Mouse (Mus musculus) heart, embryonic 11.5 days (tissue): ENCODE data around the gene Sox1. TPM values are rescaled to one million over a fixed set of nuclear protein-coding genes. Genes with fewer than 3 reads are reported as not detected.
A peak's percentile ranks its signal among the peaks of the same experiment; 100 is the strongest.

Experiments used
- ATAC-seq: fragments of 200-750 bp; cut with Nextera tagmentation; replicated peaks from 2 replicates; pipeline ENCODE4 v1.8.0; 2017; ENCODE audit warnings: moderate library complexity; ENCODE audit not compliant: insufficient number of reproducible peaks, low FRiP score, low TSS enrichment
- H3K27ac ChIP-seq: fragments of 300-500 bp; sonication (generic); 2 replicates; pipeline ENCODE4 v1.5.1; 2014; ENCODE audit warnings: mild to moderate bottlenecking, low read depth, low read length
- H3K27me3 ChIP-seq: fragments of 300-500 bp; sonication (generic); 2 replicates; pipeline ENCODE4 v1.6.1; 2014; ENCODE audit warnings: mild to moderate bottlenecking, low read length, mixed read lengths; ENCODE audit not compliant: control insufficient read depth, insufficient read depth
- H3K36me3 ChIP-seq: fragments of 300-500 bp; sonication (generic); 2 replicates; pipeline ENCODE4 v1.6.1; 2014; ENCODE audit warnings: mild to moderate bottlenecking, low read length, moderate library complexity, mixed read lengths; ENCODE audit not compliant: control insufficient read depth, insufficient read depth
- H3K4me1 ChIP-seq: fragments of 300-500 bp; sonication (generic); 2 replicates; pipeline ENCODE4 v1.6.1; 2014; ENCODE audit warnings: low read length; ENCODE audit not compliant: control insufficient read depth, insufficient read depth
- H3K4me2 ChIP-seq: fragments of 300-500 bp; sonication (generic); 2 replicates; pipeline ENCODE4 v1.6.1; 2014; ENCODE audit warnings: mild to moderate bottlenecking, moderate library complexity
- H3K4me3 ChIP-seq: fragments of 300-500 bp; sonication (generic); 2 replicates; pipeline ENCODE4 v1.5.1; 2014; ENCODE audit warnings: low read depth, low read length
- H3K9ac ChIP-seq: fragments of 300-500 bp; sonication (generic); 2 replicates; pipeline ENCODE4 v1.6.1; 2014; ENCODE audit warnings: mild to moderate bottlenecking, low read depth, low read length, moderate library complexity
- H3K9me3 ChIP-seq: fragments of 300-500 bp; sonication (generic); replicated peaks from 2 replicates; pipeline ENCODE4 v1.6.1; 2016; ENCODE audit warnings: low read length; ENCODE audit not compliant: control insufficient read depth
- WGBS: fragments of 180-500 bp; shearing (Covaris S2); extraction: QIAGEN DNeasy Blood & Tissue Kit; methylation state at CpG from one replicate; pipeline ENCODE4 v1.1.7; 2014; ENCODE audit not compliant: insufficient replicate concordance; 5-methylcytosine and 5-hydroxymethylcytosine counted together
- polyA plus RNA-seq: library from polyadenylated mRNA; unstranded; fragments of >200 nt; fragmentation: Nextera tagmentation; extraction: Ambion mirVana; gene quantifications from 2 replicates; pipeline ENCODE4 v1.2.1, GENCODE M21; 2014

The Sox1 gene
- polyA plus RNA-seq, 1 experiment from 2014 or later, result not detected

DNA sequence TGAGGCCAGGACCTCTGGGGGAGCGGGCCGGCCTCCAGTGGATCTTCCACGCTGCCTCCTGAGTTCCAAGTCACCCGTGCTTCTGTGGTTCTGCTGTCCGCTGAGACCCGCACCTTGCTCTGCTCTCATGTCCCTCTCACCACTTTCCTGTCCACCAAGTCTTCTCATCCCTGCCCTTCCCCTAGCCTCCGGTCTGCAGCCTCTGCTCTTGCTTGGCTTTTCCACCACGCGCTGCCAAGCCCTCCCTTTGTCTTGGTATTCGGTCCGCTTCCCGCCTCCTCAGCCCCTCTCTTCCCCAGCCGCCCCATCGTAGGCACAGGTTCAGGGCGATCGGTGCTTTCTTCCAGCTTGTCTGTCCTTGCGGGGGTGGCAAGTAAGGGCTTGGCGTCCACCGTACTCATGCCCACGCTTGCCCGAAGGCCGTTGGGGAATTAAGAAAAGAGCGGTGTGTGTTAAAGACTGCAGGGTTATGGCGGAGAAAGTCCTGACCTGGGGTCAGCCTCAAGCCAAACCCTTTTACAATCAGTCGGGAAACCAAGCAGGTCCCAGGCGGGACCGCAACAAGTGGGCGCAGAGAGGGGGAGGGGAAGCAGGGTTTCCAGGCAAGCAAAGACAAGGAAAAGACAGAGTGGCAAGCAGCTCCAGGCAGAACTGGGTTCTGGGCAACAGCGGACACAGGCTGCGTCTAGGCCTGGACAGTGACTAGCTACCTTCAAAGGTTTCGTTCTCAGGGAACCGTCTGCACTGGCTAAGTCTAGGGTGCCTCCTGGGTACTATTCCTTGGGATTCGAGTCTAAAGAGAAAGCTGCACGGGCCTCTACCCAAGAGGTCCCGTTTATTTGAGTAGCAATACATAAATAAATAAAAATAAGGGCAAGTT lies 6.5 kb downstream of the Sox1 start:
- H3K27ac ChIP-seq, result no peak overlapping the region
- peaks cover 7% of the 10 kb centered on the region; the same call in 1 of the 2 replicates for H3K4me1 ChIP-seq
- no peaks in the 10 kb centered on the region for H3K36me3 ChIP-seq
- ATAC-seq, result no peak
- 0 out of 2 replicates have a peak overlapping the region, but pooled peaks have one; percentile 27 for H3K4me2 ChIP-seq
- WGBS, result under 1% methylated on average over 34 of the region's 35 CpGs
- H3K9me3 ChIP-seq, result no peaks in the 10 kb centered on the region
- H3K27me3 ChIP-seq, result peaks cover 87% of the 10 kb centered on the region
- no peak overlapping the region for H3K4me3 ChIP-seq
- H3K9ac ChIP-seq, result no peak overlapping the region

DNA sequence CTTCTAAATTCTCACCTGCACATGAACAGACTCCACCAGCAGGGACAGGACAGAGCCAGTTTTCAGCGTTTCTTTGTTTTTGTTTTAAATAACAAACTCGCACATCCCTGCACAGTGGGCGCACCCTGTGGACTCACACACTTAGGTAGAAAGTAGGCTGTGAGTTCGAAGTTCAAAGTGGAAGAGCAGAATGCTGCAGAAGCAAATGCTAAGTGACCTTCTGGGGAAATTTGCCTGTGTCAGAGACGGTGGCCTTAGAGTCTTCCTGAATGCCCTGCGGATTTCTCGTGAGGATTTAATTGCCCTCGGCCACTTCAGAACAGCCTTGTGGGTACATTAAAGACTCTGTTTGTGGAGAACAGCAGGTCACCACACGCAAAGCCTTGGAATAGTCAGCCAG lies 7.6 kb downstream of the Sox1 start:
- Histone ChIP-seq H3K4me1 (peaks cover 4% of the 10 kb centered on the region; the same call in 1 of the 2 replicates), H3K9me3 (no peaks in the 10 kb centered on the region), H3K4me3 (no peak overlapping the region), H3K4me2 (no peak overlapping the region), H3K9ac (no peak overlapping the region), H3K36me3 (no peaks in the 10 kb centered on the region), H3K27me3 (peaks cover 85% of the 10 kb centered on the region), H3K27ac (no peak overlapping the region)
- WGBS, result 4% methylated on average over 9 of the region's 9 CpGs
- ATAC-seq, result no peak

DNA sequence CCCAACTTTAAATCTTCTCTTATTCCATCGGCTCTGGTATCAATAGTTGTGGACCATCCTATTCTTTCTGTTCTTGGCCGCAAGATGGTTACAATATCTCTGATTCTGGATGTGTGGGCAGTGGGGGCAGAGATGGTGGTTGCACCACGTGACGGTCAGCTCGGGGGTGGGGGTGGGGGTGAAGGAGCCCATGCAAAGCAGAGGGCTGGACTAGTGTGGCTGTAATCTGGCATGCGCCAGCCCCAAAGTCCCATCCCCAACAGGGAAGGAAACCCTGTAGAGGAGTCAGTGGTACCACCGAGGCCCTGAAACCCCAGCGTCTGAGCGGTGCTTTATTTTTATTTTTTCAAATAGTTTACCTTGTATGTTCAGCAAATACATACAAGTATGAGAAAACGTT lies 12.9 kb downstream of the Sox1 start:
- Histone ChIP-seq H3K9me3 (no peaks in the 10 kb centered on the region), H3K27ac (no peak overlapping the region), H3K4me1 (no peaks in the 10 kb centered on the region), H3K27me3 (peaks cover 64% of the 10 kb centered on the region), H3K4me3 (no peak overlapping the region), H3K9ac (no peak overlapping the region), H3K4me2 (no peak overlapping the region), H3K36me3 (no peaks in the 10 kb centered on the region)
- 24% methylated on average over 10 of the region's 10 CpGs for WGBS
- no peak for ATAC-seq

DNA sequence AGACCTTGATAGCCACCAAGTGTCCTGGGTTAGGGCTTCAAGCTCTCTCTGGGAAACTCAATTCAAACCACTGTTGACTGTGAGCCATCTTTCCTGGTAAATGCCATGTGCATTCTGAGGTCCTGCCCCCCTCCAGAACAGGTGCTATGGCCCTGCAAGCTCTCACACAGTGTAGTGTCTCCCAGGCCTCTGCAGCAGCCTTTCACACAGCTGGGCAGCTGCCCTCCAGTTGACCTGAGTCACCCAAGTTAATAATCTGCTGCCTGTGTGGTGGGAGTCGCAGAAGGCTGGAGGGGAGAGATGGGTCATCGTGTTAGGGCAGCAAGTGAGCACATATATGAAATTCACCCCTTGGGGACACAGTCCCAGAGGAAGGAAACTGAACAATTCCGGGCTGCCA lies 14.9 kb downstream of the Sox1 start:
- Histone ChIP-seq H3K4me1 (no peaks in the 10 kb centered on the region), H3K9ac (no peak overlapping the region), H3K27me3 (peaks cover 52% of the 10 kb centered on the region), H3K4me3 (no peak overlapping the region), H3K9me3 (no peaks in the 10 kb centered on the region), H3K27ac (no peak overlapping the region), H3K4me2 (no peak overlapping the region), H3K36me3 (no peaks in the 10 kb centered on the region)
- 63% methylated on average over 3 of the region's 3 CpGs for WGBS
- ATAC-seq, result no peak

DNA sequence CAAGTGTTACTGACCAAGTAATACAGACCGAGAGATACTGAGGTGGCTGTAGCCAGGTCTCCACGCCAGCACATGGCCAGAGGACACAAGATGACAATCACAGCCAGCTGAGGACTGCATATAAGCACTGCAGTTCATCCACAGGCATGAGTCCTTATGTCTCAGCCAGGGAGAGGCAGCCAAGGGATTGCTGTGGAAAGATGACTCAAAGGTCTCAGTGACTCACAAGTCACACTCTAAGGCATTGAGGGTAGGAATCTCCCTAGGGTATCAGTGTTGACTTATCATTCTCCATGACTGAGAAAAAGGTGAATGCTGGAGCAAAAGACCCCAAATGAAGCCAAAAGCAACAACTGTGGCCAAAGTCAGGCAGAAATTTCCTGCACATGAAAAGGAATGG lies 22.0 kb downstream of the Sox1 start:
- Histone ChIP-seq H3K36me3 (no peaks in the 10 kb centered on the region), H3K4me2 (no peak overlapping the region), H3K4me1 (no peaks in the 10 kb centered on the region), H3K4me3 (no peak overlapping the region), H3K27me3 (peaks cover 27% of the 10 kb centered on the region), H3K9ac (no peak overlapping the region), H3K9me3 (no peaks in the 10 kb centered on the region), H3K27ac (no peak overlapping the region)
- ATAC-seq, result no peak
- WGBS, result 69% methylated on average over 2 of the region's 2 CpGs

DNA sequence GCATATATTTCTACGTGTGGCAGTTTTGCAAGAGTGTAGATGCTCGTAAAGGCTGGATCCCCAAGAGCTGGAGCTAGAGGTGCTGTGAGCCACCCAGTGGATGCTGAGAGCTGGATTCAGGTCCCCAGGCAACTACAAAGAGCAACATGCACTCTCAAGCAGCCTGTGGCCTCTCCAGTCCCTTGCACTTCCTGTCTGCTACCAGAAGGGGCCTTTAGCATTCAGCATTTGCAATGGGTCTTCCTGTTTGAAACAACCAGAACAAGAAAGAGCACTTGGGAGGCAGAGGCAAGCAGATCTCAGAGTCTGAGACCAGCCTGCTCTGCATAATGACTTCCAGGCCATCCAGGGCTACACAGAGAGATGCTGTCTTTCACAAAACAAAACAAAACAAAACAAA lies 25.4 kb downstream of the Sox1 start:
- 61% methylated on average over 2 of the region's 2 CpGs for WGBS
- H3K36me3 ChIP-seq, result no peaks in the 10 kb centered on the region
- ATAC-seq, result no peak
- no peak overlapping the region for H3K27ac ChIP-seq
- no peaks in the 10 kb centered on the region for H3K9me3 ChIP-seq
- peaks cover 41% of the 10 kb centered on the region for H3K27me3 ChIP-seq
- H3K9ac ChIP-seq, result no peak overlapping the region
- H3K4me3 ChIP-seq, result no peak overlapping the region
- H3K4me1 ChIP-seq, result no peaks in the 10 kb centered on the region
- H3K4me2 ChIP-seq, result no peak overlapping the region

DNA sequence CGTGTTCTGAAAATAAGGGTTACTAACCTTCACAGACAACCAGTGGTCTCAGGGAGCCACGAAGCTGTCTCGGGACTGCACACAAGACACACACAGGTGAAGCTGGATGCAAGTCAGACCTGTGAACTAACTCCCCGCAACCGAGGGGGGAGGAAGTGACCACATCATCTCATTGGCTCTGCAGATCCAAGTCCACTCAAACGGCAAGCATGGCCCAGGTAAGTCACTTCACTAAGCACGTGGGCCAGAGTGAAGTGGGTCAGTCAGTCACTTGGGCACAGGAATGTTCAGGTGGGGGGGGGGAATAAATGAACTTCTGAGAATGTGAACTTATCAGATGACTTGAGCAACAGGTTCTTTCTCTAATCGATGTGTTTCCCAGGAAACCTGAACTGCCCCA lies 30.8 kb downstream of the Sox1 start:
- ATAC-seq, result no peak
- Histone ChIP-seq H3K27me3 (peaks cover 78% of the 10 kb centered on the region), H3K4me1 (peaks cover 1% of the 10 kb centered on the region), H3K9me3 (no peaks in the 10 kb centered on the region), H3K4me3 (no peak overlapping the region), H3K36me3 (no peaks in the 10 kb centered on the region), H3K4me2 (no peak overlapping the region), H3K9ac (no peak overlapping the region), H3K27ac (no peak overlapping the region)
- WGBS, result 79% methylated on average over 8 of the region's 8 CpGs

DNA sequence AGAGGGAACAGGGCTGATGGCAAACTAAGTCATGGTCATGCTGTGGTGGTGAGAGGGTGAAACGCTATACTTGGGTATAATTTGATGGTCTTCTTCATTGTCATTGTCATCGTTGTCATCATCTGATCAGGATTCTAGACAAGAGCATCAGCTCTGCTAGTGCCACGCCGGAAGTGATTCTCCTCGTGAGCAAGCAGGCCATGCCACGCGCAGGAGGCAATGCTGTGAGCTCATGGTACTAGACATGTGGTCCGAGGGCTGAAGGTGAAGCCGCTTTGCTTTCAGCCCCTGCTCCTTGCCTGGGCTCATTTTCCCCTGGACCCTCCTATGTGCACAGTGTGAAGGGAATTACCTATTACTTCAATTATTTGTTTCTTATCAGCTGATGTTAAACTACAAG lies 32.3 kb downstream of the Sox1 start:
- Histone ChIP-seq H3K27ac (no peak overlapping the region), H3K4me2 (no peak overlapping the region), H3K9me3 (no peaks in the 10 kb centered on the region), H3K4me3 (no peak overlapping the region), H3K27me3 (peaks cover 91% of the 10 kb centered on the region), H3K36me3 (no peaks in the 10 kb centered on the region), H3K4me1 (peaks cover 4% of the 10 kb centered on the region), H3K9ac (no peak overlapping the region)
- 72% methylated on average over 9 of the region's 9 CpGs for WGBS
- ATAC-seq, result no peak
